Mouse (Mus musculus) liver, postnatal 0 days (tissue): Measurements from ENCODE around the gene Asic1. TPM values are rescaled to one million over a fixed set of nuclear protein-coding genes. Genes with fewer than 3 reads are reported as not detected.

Experiments
- ATAC-seq: fragments of 200-750 bp; cut with Nextera tagmentation; 2 replicates; pipeline ENCODE4 v1.8.0; 2017; ENCODE audit warnings: mild to moderate bottlenecking, moderate library complexity
- DNase-seq: peaks from one replicate; pipeline ENCODE4 v3.0.0-alpha.2; 2016
- H3K27ac ChIP-seq: fragments of 300-500 bp; sonication (generic); 2 replicates; pipeline ENCODE4 v1.5.1; 2014; ENCODE audit warnings: antibody characterized with exemption, moderate library complexity, mild to moderate bottlenecking, low read depth
- H3K27me3 ChIP-seq: fragments of 300-500 bp; sonication (generic); 2 replicates; pipeline ENCODE4 v1.6.1; 2014; ENCODE audit warnings: low read length, control low read depth, mixed read lengths; ENCODE audit not compliant: insufficient read depth
- H3K36me3 ChIP-seq: fragments of 300-500 bp; sonication (generic); replicated peaks from 2 replicates; pipeline ENCODE4 v1.6.1; 2014; ENCODE audit warnings: mild to moderate bottlenecking, control low read depth, low read length, moderate library complexity, mixed read lengths; ENCODE audit not compliant: insufficient read depth
- H3K4me1 ChIP-seq: fragments of 300-500 bp; sonication (generic); 2 replicates; pipeline ENCODE4 v1.6.1; 2014; ENCODE audit warnings: antibody characterized with exemption, mild to moderate bottlenecking, control low read depth; ENCODE audit not compliant: insufficient read depth
- H3K4me2 ChIP-seq: fragments of 300-500 bp; sonication (generic); 2 replicates; pipeline ENCODE4 v1.6.1; 2014; ENCODE audit warnings: low read depth, mild to moderate bottlenecking, low read length, moderate library complexity, mixed read lengths
- H3K4me3 ChIP-seq: fragments of 300-500 bp; sonication (generic); 2 replicates; pipeline ENCODE4 v1.5.1; 2014; ENCODE audit warnings: low read depth, low read length
- H3K9ac ChIP-seq: fragments of 300-500 bp; sonication (generic); replicated peaks from 2 replicates; pipeline ENCODE4 v1.6.1; 2014; ENCODE audit warnings: mild to moderate bottlenecking, moderate library complexity
- H3K9me3 ChIP-seq: fragments of 300-500 bp; sonication (generic); 2 replicates; pipeline ENCODE4 v1.6.1; 2016; ENCODE audit warnings: mild to moderate bottlenecking, control low read depth, low read length, mixed read lengths
- CTCF ChIP-seq: sonication (generic); IDR thresholded peaks from 2 replicates; pipeline ENCODE4 v1.5.1; 2016; ENCODE audit warnings: antibody characterized with exemption, low read depth
- EP300 ChIP-seq: IDR thresholded peaks from 2 replicates; pipeline ENCODE4 v1.6.1; 2016; ENCODE audit warnings: antibody characterized with exemption, low read depth, mild to moderate bottlenecking
- WGBS: fragments of 180-500 bp; shearing (Covaris S2); extraction: QIAGEN DNeasy Blood & Tissue Kit; methylation state at CpG from one replicate; pipeline ENCODE4 v1.1.7; 2014; ENCODE audit not compliant: insufficient replicate concordance; 5-methylcytosine and 5-hydroxymethylcytosine counted together
- polyA plus RNA-seq: library from polyadenylated mRNA; unstranded; fragments of >200 nt; fragmentation: Nextera tagmentation; extraction: Ambion mirVana; gene quantifications from 2 replicates; pipeline ENCODE4 v1.2.1, GENCODE M21; 2015

The Asic1 gene
- polyA plus RNA-seq, 1 experiment from 2014 or later = 0.38 TPM

GRCm38 (mm10) chr15:99719865-99720264 is 49.7 kb downstream of the Asic1 start:
- ATAC-seq (no peak), DNase-seq (no peak)
- Histone ChIP-seq H3K4me1 (peaks cover 42% of the 10 kb centered on the region), H3K9ac (no peak overlapping the region), H3K9me3 (no peaks in the 10 kb centered on the region), H3K27ac (no peak overlapping the region), H3K36me3 (0 out of 2 replicates have a peak, but pooled peaks cover 3% of the 10 kb centered on the region), H3K27me3 (no peaks in the 10 kb centered on the region), H3K4me2 (no peak overlapping the region; the same call in 1 of the 2 replicates), H3K4me3 (no peak overlapping the region)
- TF ChIP-seq CTCF = no peak
- no peak for TF ChIP-seq EP300
- WGBS = 74% methylated on average over 8 of the region's 8 CpGs

GRCm38 (mm10) chr15:99721921-99722743 is 52.0 kb downstream of the Asic1 start:
- peaks cover 21% of the 10 kb centered on the region for H3K4me1 ChIP-seq
- TF ChIP-seq CTCF = no peak
- TF ChIP-seq EP300 = no peak
- H3K4me2 ChIP-seq = no peak overlapping the region
- 0 out of 2 replicates have a peak, but pooled peaks cover 3% of the 10 kb centered on the region for H3K36me3 ChIP-seq
- H3K27me3 ChIP-seq = no peaks in the 10 kb centered on the region
- 72% methylated on average over 25 of the region's 25 CpGs for WGBS
- no peak overlapping the region for H3K27ac ChIP-seq
- DNase-seq (peak; percentile 21), ATAC-seq (no peak)
- H3K4me3 ChIP-seq = no peak overlapping the region
- no peaks in the 10 kb centered on the region for H3K9me3 ChIP-seq
- H3K9ac ChIP-seq = no peak overlapping the region

GRCm38 (mm10) chr15:99723120-99723514 is 52.9 kb downstream of the Asic1 start:
- ATAC-seq (no peak), DNase-seq (peak; percentile 31)
- TF ChIP-seq CTCF (no peak), EP300 (no peak)
- no peak overlapping the region; the same call in 1 of the 2 replicates for H3K9ac ChIP-seq
- WGBS = 42% methylated on average over 10 of the region's 10 CpGs
- H3K4me3 ChIP-seq = no peak overlapping the region
- peaks cover 21% of the 10 kb centered on the region for H3K4me1 ChIP-seq
- no peaks in the 10 kb centered on the region for H3K9me3 ChIP-seq
- H3K4me2 ChIP-seq = peak overlapping the region; percentile 90
- peak overlapping the region; percentile 91 for H3K27ac ChIP-seq
- peaks cover 10% of the 10 kb centered on the region for H3K36me3 ChIP-seq
- no peaks in the 10 kb centered on the region for H3K27me3 ChIP-seq

DNA sequence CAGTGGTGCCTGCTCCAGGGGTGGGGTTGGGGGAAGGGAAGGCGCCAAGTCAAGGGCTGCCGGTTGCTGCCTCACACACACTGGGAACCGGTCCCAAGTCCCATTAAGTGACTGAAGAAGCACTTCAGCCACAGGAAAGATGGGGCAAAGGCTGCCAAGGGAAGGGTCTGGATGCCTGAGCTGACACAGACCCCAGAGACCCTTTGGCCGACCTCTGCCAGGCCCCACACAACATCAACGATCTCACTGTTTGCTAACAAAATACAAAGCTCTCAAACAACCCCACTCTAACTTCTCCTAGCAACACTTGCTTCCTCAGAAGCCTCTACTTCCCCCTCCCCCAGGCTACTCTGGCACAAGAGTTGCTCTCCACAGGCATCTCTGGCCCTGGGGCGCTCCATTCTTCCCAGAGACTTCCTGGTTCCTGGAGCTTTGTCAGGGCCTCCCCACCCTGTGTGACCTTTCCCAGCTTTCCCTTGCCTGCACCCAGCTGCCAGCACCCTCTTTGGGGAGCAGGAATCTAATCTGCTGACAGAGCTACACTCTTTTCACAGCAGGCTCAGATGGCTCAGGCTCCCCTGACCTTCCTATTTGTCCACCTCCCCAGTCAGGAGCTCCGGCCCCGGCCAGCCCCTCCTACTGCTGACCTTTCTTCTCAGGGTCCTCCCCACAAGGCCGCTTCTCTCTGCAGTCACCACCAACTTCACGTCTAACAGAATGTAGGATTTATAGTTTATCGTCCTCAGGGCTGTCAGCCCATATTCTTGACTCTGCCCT is 53.5 kb downstream of the Asic1 start:
- H3K4me2 ChIP-seq = peak overlapping the region; percentile 90

DNA sequence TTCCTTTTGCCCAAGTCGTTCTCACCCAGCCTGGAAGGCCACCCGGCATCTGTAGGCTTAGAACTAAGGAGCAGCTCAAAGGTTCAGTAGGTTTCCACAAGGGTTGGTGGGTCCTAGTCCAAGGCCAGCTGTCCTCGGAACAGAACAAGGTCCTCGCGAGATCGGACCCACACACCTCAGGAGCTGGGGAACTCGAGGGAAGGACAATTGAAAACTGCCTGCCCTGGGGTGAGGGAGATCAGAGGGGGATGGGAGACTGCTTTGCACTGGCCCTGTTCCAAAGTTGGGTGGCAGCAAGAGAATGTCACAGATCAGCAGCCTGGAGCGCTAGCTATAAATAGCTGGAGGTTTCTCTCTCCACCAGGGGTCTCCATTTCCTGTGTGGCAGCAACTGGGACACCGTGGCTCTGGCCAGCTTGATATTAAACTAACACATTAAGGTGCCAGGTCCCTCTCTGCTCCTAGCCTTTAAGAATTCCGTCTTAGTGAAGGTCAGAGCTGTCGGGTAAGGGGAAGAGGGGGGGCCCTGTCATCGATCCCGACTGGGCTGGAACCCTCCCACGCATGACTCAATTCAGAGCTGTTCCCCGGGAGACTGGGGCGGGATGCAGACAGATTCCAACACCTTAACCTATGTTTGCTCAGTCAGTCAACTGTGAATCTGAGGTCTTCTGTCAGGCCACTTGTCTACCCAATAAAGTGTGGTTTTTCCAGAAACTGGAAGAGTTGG is 54.3 kb downstream of the Asic1 start:
- DNase-seq (peak; percentile 80), ATAC-seq (peak; percentile 32)
- H3K27ac ChIP-seq = peak overlapping the region; percentile 91
- H3K9ac ChIP-seq = peak overlapping the region; percentile 42
- 0 out of 2 replicates have a peak, but pooled peaks have one; percentile 17 for TF ChIP-seq EP300
- peak; percentile 72 for TF ChIP-seq CTCF
- peaks cover 18% of the 10 kb centered on the region for H3K36me3 ChIP-seq
- H3K4me2 ChIP-seq = peak overlapping the region; percentile 90
- 9% methylated on average over 16 of the region's 16 CpGs for WGBS
- H3K4me3 ChIP-seq = peak overlapping the region; percentile 87
- peaks cover 21% of the 10 kb centered on the region for H3K4me1 ChIP-seq
- no peaks in the 10 kb centered on the region for H3K27me3 ChIP-seq
- 0 out of 2 replicates have a peak, but pooled peaks cover 3% of the 10 kb centered on the region for H3K9me3 ChIP-seq

More for the DNA sequence above, 53.5 kb downstream of the Asic1 start:
- H3K4me3 ChIP-seq = no peak overlapping the region
- DNase-seq (peak; percentile 52), ATAC-seq (no peak)
- H3K9ac ChIP-seq = peak overlapping the region; percentile 42; the same call in 1 of the 2 replicates
- H3K9me3 ChIP-seq = no peaks in the 10 kb centered on the region
- peaks cover 14% of the 10 kb centered on the region for H3K36me3 ChIP-seq
- no peaks in the 10 kb centered on the region for H3K27me3 ChIP-seq
- H3K27ac ChIP-seq = peak overlapping the region; percentile 91
- H3K4me1 ChIP-seq = peaks cover 21% of the 10 kb centered on the region
- 19% methylated on average over 11 of the region's 11 CpGs for WGBS
- TF ChIP-seq EP300 = no peak
- no peak for TF ChIP-seq CTCF
